Mouse (Mus musculus) C2C12 (cell line): Measurements from ENCODE around the gene Lztfl1.

Experiments
- CEBPB ChIP-seq: IDR thresholded peaks from one replicate; pipeline ENCODE4 v1.6.1; 2011; ENCODE audit warnings: low read depth, mild to moderate bottlenecking, control low read depth, moderate library complexity
- CTCF ChIP-seq: IDR thresholded peaks from one replicate; pipeline ENCODE4 v1.5.1; 2011; ENCODE audit not compliant: control insufficient read depth, insufficient read depth, insufficient read length
- FOSL1 ChIP-seq: IDR thresholded peaks from one replicate; pipeline ENCODE4 v1.8.0; 2011; ENCODE audit warnings: mild to moderate bottlenecking, low read length; ENCODE audit not compliant: poor library complexity, insufficient read depth, severe bottlenecking
- MAX ChIP-seq: IDR thresholded peaks from one replicate; pipeline ENCODE4 v1.6.1; 2011; ENCODE audit warnings: mild to moderate bottlenecking, control low read depth
- MYOD1 ChIP-seq: IDR thresholded peaks from one replicate; pipeline ENCODE4 v1.6.1; 2011; ENCODE audit warnings: low read depth; ENCODE audit not compliant: control insufficient read depth, insufficient read length
- MYOG ChIP-seq: IDR thresholded peaks from one replicate; pipeline ENCODE4 v1.6.1; 2011; ENCODE audit not compliant: control insufficient read depth, insufficient read length; ENCODE audit errors: extremely low read depth
- USF1 ChIP-seq: IDR thresholded peaks from one replicate; pipeline ENCODE4 v1.6.1; 2011; ENCODE audit warnings: low read depth, mild to moderate bottlenecking, control low read depth, moderate library complexity

GRCm38 (mm10) chr9:123766996-123767395, 49.5 kb upstream of the Lztfl1 start:
- no peak for TF ChIP-seq CTCF
- no peak for TF ChIP-seq MYOD1
- TF ChIP-seq CEBPB = no peak
- TF ChIP-seq FOSL1 = no peak
- TF ChIP-seq MYOG = no peak
- TF ChIP-seq MAX = no peak
- TF ChIP-seq USF1 = no peak
